Mouse (Mus musculus): ENCODE measurements around the gene Kcnq4. TPM values are rescaled to one million over a fixed set of nuclear protein-coding genes. Genes with fewer than 3 reads are reported as not detected.
A peak's percentile ranks its signal among the peaks of the same experiment; 100 is the strongest.

Gene Kcnq4
- polyA plus RNA-seq, 1 experiment from 2014 or later = 6.2 TPM

GRCm38 (mm10) chr4:120692717-120693116, 55.7 kb downstream of the Kcnq4 start:
- WGBS = 39% methylated on average over 10 of the region's 10 CpGs
- no peaks in the 10 kb centered on the region for H3K4me1 ChIP-seq
- no peak overlapping the region for H3K27ac ChIP-seq
- H3K4me2 ChIP-seq (replicated peaks) = no peak overlapping the region
- peaks cover 20% of the 10 kb centered on the region for H3K27me3 ChIP-seq
- H3K9me3 ChIP-seq = no peaks in the 10 kb centered on the region
- ATAC-seq (ENCODE audit: low FRiP score, low read depth) = no peak
- H3K4me3 ChIP-seq = no peak overlapping the region
- H3K9ac ChIP-seq = no peak overlapping the region
- H3K36me3 ChIP-seq = peaks cover 5% of the 10 kb centered on the region; the same call in 1 of the 2 replicates

- Histone ChIP-seq H3K27ac (no peak overlapping the region), H3K4me2 (replicated peaks) (no peak overlapping the region), H3K4me1 (0 out of 2 replicates have a peak, but pooled peaks cover 6% of the 10 kb centered on the region), H3K9me3 (no peaks in the 10 kb centered on the region), H3K36me3 (no peaks in the 10 kb centered on the region), H3K9ac (no peak overlapping the region), H3K27me3 (0 out of 2 replicates have a peak, but pooled peaks cover 5% of the 10 kb centered on the region), H3K4me3 (no peak overlapping the region)
- no peak for ATAC-seq (ENCODE audit: low FRiP score, low read depth)
- WGBS = 66% methylated on average over 6 of the region's 6 CpGs
Measured at GRCm38 (mm10) chr4:120689317-120689716, 59.1 kb downstream of the Kcnq4 start.

GRCm38 (mm10) chr4:120687282-120687681, 61.1 kb downstream of the Kcnq4 start:
- Histone ChIP-seq H3K4me1 (0 out of 2 replicates have a peak, but pooled peaks cover 6% of the 10 kb centered on the region), H3K9me3 (no peaks in the 10 kb centered on the region), H3K4me3 (no peak overlapping the region), H3K36me3 (no peaks in the 10 kb centered on the region), H3K27me3 (no peaks in the 10 kb centered on the region), H3K4me2 (replicated peaks) (no peak overlapping the region), H3K9ac (0 out of 2 replicates have a peak overlapping the region, but pooled peaks have one; percentile 19), H3K27ac (no peak overlapping the region)
- ATAC-seq (ENCODE audit: low FRiP score, low read depth) = no peak
- WGBS = 33% methylated on average over 6 of the region's 6 CpGs

GRCm38 (mm10) chr4:120683278-120683997, 65.0 kb downstream of the Kcnq4 start:
- H3K4me1 ChIP-seq = 0 out of 2 replicates have a peak, but pooled peaks cover 6% of the 10 kb centered on the region
- H3K4me3 ChIP-seq = no peak overlapping the region
- no peak overlapping the region for H3K4me2 ChIP-seq (replicated peaks)
- ATAC-seq (ENCODE audit: low FRiP score, low read depth) = no peak
- no peaks in the 10 kb centered on the region for H3K9me3 ChIP-seq
- WGBS = 53% methylated on average over 9 of the region's 9 CpGs
- no peaks in the 10 kb centered on the region for H3K27me3 ChIP-seq
- H3K36me3 ChIP-seq = no peaks in the 10 kb centered on the region
- H3K9ac ChIP-seq = no peak overlapping the region
- no peak overlapping the region for H3K27ac ChIP-seq

GRCm38 (mm10) chr4:120682168-120682567, 66.2 kb downstream of the Kcnq4 start:
- Histone ChIP-seq H3K27ac (no peak overlapping the region), H3K27me3 (no peaks in the 10 kb centered on the region), H3K9me3 (no peaks in the 10 kb centered on the region), H3K4me3 (no peak overlapping the region), H3K36me3 (no peaks in the 10 kb centered on the region), H3K4me1 (0 out of 2 replicates have a peak, but pooled peaks cover 3% of the 10 kb centered on the region), H3K9ac (no peak overlapping the region), H3K4me2 (replicated peaks) (no peak overlapping the region)
- ATAC-seq (ENCODE audit: low FRiP score, low read depth) = no peak
- 31% methylated on average over 10 of the region's 10 CpGs for whole genome bisulfite sequencing

- H3K36me3 ChIP-seq = no peaks in the 10 kb centered on the region
- no peak overlapping the region for H3K27ac ChIP-seq
- no peaks in the 10 kb centered on the region for H3K27me3 ChIP-seq
- no peak overlapping the region for H3K4me2 ChIP-seq (replicated peaks)
- no peak for ATAC-seq (ENCODE audit: low FRiP score, low read depth)
- H3K4me3 ChIP-seq = no peak overlapping the region
- WGBS = 56% methylated on average over 7 of the region's 7 CpGs
- no peaks in the 10 kb centered on the region for H3K4me1 ChIP-seq
- no peak overlapping the region for H3K9ac ChIP-seq
- no peaks in the 10 kb centered on the region for H3K9me3 ChIP-seq
Measured at GRCm38 (mm10) chr4:120680953-120681352, 67.5 kb downstream of the Kcnq4 start.

- Histone ChIP-seq H3K4me2 (replicated peaks) (no peak overlapping the region), H3K27me3 (peaks cover 12% of the 10 kb centered on the region), H3K4me1 (no peaks in the 10 kb centered on the region), H3K36me3 (no peaks in the 10 kb centered on the region), H3K9me3 (no peaks in the 10 kb centered on the region), H3K9ac (no peak overlapping the region), H3K27ac (no peak overlapping the region), H3K4me3 (no peak overlapping the region)
- ATAC-seq (ENCODE audit: low FRiP score, low read depth) = no peak
- 56% methylated on average over 2 of the region's 2 CpGs for WGBS
Measured at GRCm38 (mm10) chr4:120675640-120676039, 72.8 kb downstream of the Kcnq4 start.

GRCm38 (mm10) chr4:120674775-120675451, 73.5 kb downstream of the Kcnq4 start:
- ATAC-seq (ENCODE audit: low FRiP score, low read depth) = no peak
- Histone ChIP-seq H3K9me3 (no peaks in the 10 kb centered on the region), H3K36me3 (no peaks in the 10 kb centered on the region), H3K27me3 (peaks cover 17% of the 10 kb centered on the region), H3K27ac (no peak overlapping the region), H3K9ac (no peak overlapping the region), H3K4me1 (no peaks in the 10 kb centered on the region), H3K4me2 (replicated peaks) (no peak overlapping the region), H3K4me3 (no peak overlapping the region)
- WGBS = 79% methylated on average over 8 of the region's 8 CpGs

GRCm38 (mm10) chr4:120673606-120674005, 74.8 kb downstream of the Kcnq4 start:
- no peaks in the 10 kb centered on the region for H3K36me3 ChIP-seq
- H3K9ac ChIP-seq = no peak overlapping the region
- no peak overlapping the region for H3K27ac ChIP-seq
- no peaks in the 10 kb centered on the region for H3K9me3 ChIP-seq
- 89% methylated on average over 3 of the region's 3 CpGs for WGBS
- no peak for ATAC-seq (ENCODE audit: low FRiP score, low read depth)
- no peak overlapping the region for H3K4me2 ChIP-seq (replicated peaks)
- no peak overlapping the region for H3K4me3 ChIP-seq
- no peaks in the 10 kb centered on the region for H3K4me1 ChIP-seq
- peaks cover 30% of the 10 kb centered on the region for H3K27me3 ChIP-seq

- Histone ChIP-seq H3K4me1 (peaks cover 16% of the 10 kb centered on the region), H3K27me3 (peaks cover 55% of the 10 kb centered on the region), H3K36me3 (no peaks in the 10 kb centered on the region), H3K4me3 (no peak overlapping the region), H3K27ac (no peak overlapping the region), H3K4me2 (replicated peaks) (no peak overlapping the region), H3K9ac (no peak overlapping the region), H3K9me3 (no peaks in the 10 kb centered on the region)
- no peak for ATAC-seq (ENCODE audit: low FRiP score, low read depth)
- WGBS = 63% methylated on average over 12 of the region's 12 CpGs
Measured at GRCm38 (mm10) chr4:120671046-120671445, 77.4 kb downstream of the Kcnq4 start.

- H3K4me2 ChIP-seq (replicated peaks) = no peak overlapping the region
- 68% methylated on average over 5 of the region's 5 CpGs for WGBS
- peaks cover 21% of the 10 kb centered on the region for H3K4me1 ChIP-seq
- no peak overlapping the region for H3K27ac ChIP-seq
- H3K36me3 ChIP-seq = no peaks in the 10 kb centered on the region
- peaks cover 66% of the 10 kb centered on the region for H3K27me3 ChIP-seq
- no peaks in the 10 kb centered on the region for H3K9me3 ChIP-seq
- H3K4me3 ChIP-seq = no peak overlapping the region
- ATAC-seq (ENCODE audit: low FRiP score, low read depth) = no peak
- H3K9ac ChIP-seq = no peak overlapping the region
Measured at GRCm38 (mm10) chr4:120669585-120669984, 78.8 kb downstream of the Kcnq4 start.

GRCm38 (mm10) chr4:120668551-120668950, 79.9 kb downstream of the Kcnq4 start:
- H3K4me1 ChIP-seq = peaks cover 21% of the 10 kb centered on the region
- H3K9me3 ChIP-seq = no peaks in the 10 kb centered on the region
- no peaks in the 10 kb centered on the region for H3K36me3 ChIP-seq
- no peak overlapping the region for H3K4me2 ChIP-seq (replicated peaks)
- peaks cover 66% of the 10 kb centered on the region for H3K27me3 ChIP-seq
- H3K9ac ChIP-seq = no peak overlapping the region
- no peak for ATAC-seq (ENCODE audit: low FRiP score, low read depth)
- no peak overlapping the region for H3K4me3 ChIP-seq
- no peak overlapping the region for H3K27ac ChIP-seq
- WGBS = 91% methylated on average over 4 of the region's 4 CpGs

All from limb, embryonic 13.5 days (tissue).